ENCODE assay signal across 17 mouse cellular contexts in the genomic region with DNA sequence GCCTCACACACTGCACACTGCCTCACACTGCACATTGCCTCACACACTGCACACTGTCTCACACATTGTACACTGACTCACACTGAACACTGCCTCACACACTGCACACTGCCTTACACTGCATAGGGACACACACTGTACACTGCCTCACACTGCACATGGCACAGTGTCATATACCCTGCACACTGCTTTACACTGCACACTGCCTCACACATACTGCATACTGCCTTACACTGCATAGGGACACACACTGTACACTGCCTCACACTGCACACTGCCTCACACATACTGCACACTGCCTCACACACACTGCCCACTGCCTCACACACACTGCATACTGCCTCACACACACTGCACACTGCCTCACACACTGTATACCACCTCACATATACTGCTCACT.
A peak's percentile ranks its signal among the peaks of the same experiment; 100 is the strongest.
DNase-seq lines count a peak whose midpoint lies in the region; ATAC-seq and TF ChIP-seq lines count a peak whose summit lies in the region.
"Had no signal": no experiment of that assay in that cellular context is flagged by ENCODE, and none has a peak within 500 bp of the region (broad histone marks: within the 10 kb centered on the region; RNA-seq: fewer than 3 reads in every experiment).

No protein-coding gene starts in this region.

- H3K9ac ChIP-seq in heart, embryonic 15.5 days: no peak overlapping the region
- H3K9ac ChIP-seq in heart, embryonic 12.5 days: no peak overlapping the region
- no peak overlapping the region for H3K9ac ChIP-seq in lung, embryonic 15.5 days
- H3K9ac ChIP-seq in lung, postnatal 0 days (replicated peaks; ENCODE audit: low read depth): no peak overlapping the region
- H3K9ac ChIP-seq in MEL (ENCODE audit: control insufficient read depth, low read depth, low read length, poor library complexity, severe bottlenecking): no peak overlapping the region
- H3K9ac ChIP-seq: heart, embryonic 13.5 days; hindbrain, embryonic 13.5 days had no signal

- peaks cover 2% of the 10 kb centered on the region; the same call in 1 of the 2 replicates for H3K4me1 ChIP-seq in heart, embryonic 15.5 days (replicated peaks)
- H3K4me1 ChIP-seq in heart, embryonic 12.5 days (replicated peaks): no peaks in the 10 kb centered on the region
- H3K4me1 ChIP-seq in lung, embryonic 15.5 days: no peaks in the 10 kb centered on the region
- no peaks in the 10 kb centered on the region for H3K4me1 ChIP-seq in lung, postnatal 0 days (ENCODE audit: insufficient read depth, low read depth, low read length)
- peaks cover 8 to 13% of the 10 kb centered on the region in 2 experiments for H3K4me1 ChIP-seq in MEL (ENCODE audit: control insufficient read depth in 1 of 2, insufficient read depth in 2 of 2, low read length in 2 of 2)
- peaks cover 27% of the 10 kb centered on the region for H3K4me1 ChIP-seq in megakaryocyte, embryonic 14.5 days
- H3K4me1 ChIP-seq: forebrain, embryonic 10.5 days; hindbrain, embryonic 13.5 days; midbrain, embryonic 10.5 days had no signal

- no peak for DNase-seq in lung, postnatal 0 days (ENCODE audit: low spot score)
- no peak for DNase-seq in MEL (ENCODE audit: low read depth, low spot score)
- DNase-seq in urinary bladder, adult 18-20 months (ENCODE audit: low spot score in 2 of 2): no peak
- DNase-seq: cerebellum, postnatal 10 days; embryo, embryonic 11 days; kidney, postnatal 36 days; lung, adult 2 months; right cerebral cortex, postnatal 25 days had no signal

- TF ChIP-seq POLR2A in MEL (IDR thresholded peaks at IDR 0.05; ENCODE audit: control insufficient read depth in 1 of 2, insufficient read depth in 1 of 2, low read depth in 1 of 2, low read length in 2 of 2, poor library complexity in 1 of 2): no peak

- no peak for TF ChIP-seq CTCF in lung, postnatal 0 days (IDR thresholded peaks at IDR 0.05)
- TF ChIP-seq CTCF in MEL (IDR thresholded peaks at IDR 0.05 in 2 of 3, conservative IDR thresholded peaks at IDR 0.05 in 1 of 3; ENCODE audit: control insufficient read depth in 1 of 3, insufficient read depth in 1 of 3, low read depth in 2 of 3, low read length in 3 of 3, poor library complexity in 1 of 3, severe bottlenecking in 1 of 3): no peak

- ATAC-seq in heart, embryonic 15.5 days (replicated peaks; ENCODE audit: insufficient number of reproducible peaks, insufficient read depth, low FRiP score, low read depth): 0 out of 2 replicates have a peak, but pooled peaks have one; percentile 39
- ATAC-seq in heart, embryonic 12.5 days (ENCODE audit: insufficient number of reproducible peaks, low FRiP score): no peak
- peak; percentile 27; the same call in 1 of the 2 replicates for ATAC-seq in lung, embryonic 15.5 days (ENCODE audit: borderline replicate concordance, extremely low read depth, low FRiP score, low TSS enrichment)
- ATAC-seq in lung, postnatal 0 days: no peak
- ATAC-seq: intestine, postnatal 0 days had no signal

- TF ChIP-seq RAD21 in MEL (IDR thresholded peaks at IDR 0.05; ENCODE audit: low read depth, low read length): no peak

- no peak overlapping the region for H3K4me2 ChIP-seq in heart, embryonic 15.5 days
- no peak overlapping the region for H3K4me2 ChIP-seq in heart, embryonic 12.5 days
- H3K4me2 ChIP-seq in lung, embryonic 15.5 days: no peak overlapping the region
- H3K4me2 ChIP-seq in lung, postnatal 0 days (replicated peaks; ENCODE audit: low read depth, low read length): no peak overlapping the region
- H3K4me2 ChIP-seq: heart, embryonic 13.5 days; hindbrain, embryonic 13.5 days had no signal

- no peaks in the 10 kb centered on the region for H3K36me3 ChIP-seq in heart, embryonic 15.5 days
- no peaks in the 10 kb centered on the region for H3K36me3 ChIP-seq in heart, embryonic 12.5 days
- H3K36me3 ChIP-seq in lung, embryonic 15.5 days: no peaks in the 10 kb centered on the region
- H3K36me3 ChIP-seq in lung, postnatal 0 days (ENCODE audit: insufficient read depth, low read length): no peaks in the 10 kb centered on the region
- peaks cover 0 to 6% of the 10 kb centered on the region in 2 experiments; a peak in 2 of 4 replicates for H3K36me3 ChIP-seq in MEL (ENCODE audit: control insufficient read depth in 1 of 2, insufficient read depth in 2 of 2, low read length in 2 of 2)
- H3K36me3 ChIP-seq in megakaryocyte, embryonic 14.5 days (replicated peaks; ENCODE audit: low read length): no peaks in the 10 kb centered on the region
- H3K36me3 ChIP-seq: forebrain, embryonic 10.5 days; heart, embryonic 13.5 days; hindbrain, embryonic 13.5 days; midbrain, embryonic 10.5 days had no signal

- no peak for TF ChIP-seq EP300 in lung, postnatal 0 days (IDR thresholded peaks at IDR 0.05)
- TF ChIP-seq EP300 in MEL (IDR thresholded peaks at IDR 0.05; ENCODE audit: low read depth in 1 of 2, low read length in 2 of 2): no peak

- H3K9me3 ChIP-seq in heart, embryonic 15.5 days (replicated peaks): no peaks in the 10 kb centered on the region
- no peaks in the 10 kb centered on the region for H3K9me3 ChIP-seq in heart, embryonic 12.5 days (replicated peaks)
- H3K9me3 ChIP-seq in lung, embryonic 15.5 days: no peaks in the 10 kb centered on the region
- H3K9me3 ChIP-seq in lung, postnatal 0 days (ENCODE audit: low read length): no peaks in the 10 kb centered on the region
- no peaks in the 10 kb centered on the region for H3K9me3 ChIP-seq in MEL (replicated peaks; ENCODE audit: insufficient read depth, low read length)
- H3K9me3 ChIP-seq in megakaryocyte, embryonic 14.5 days: peaks cover 4% of the 10 kb centered on the region
- H3K9me3 ChIP-seq: forebrain, embryonic 10.5 days; heart, embryonic 13.5 days; hindbrain, embryonic 13.5 days; midbrain, embryonic 10.5 days had no signal

- no peak overlapping the region for H3K27ac ChIP-seq in heart, embryonic 15.5 days
- no peak overlapping the region for H3K27ac ChIP-seq in heart, embryonic 12.5 days (ENCODE audit: poor library complexity, severe bottlenecking)
- no peak overlapping the region for H3K27ac ChIP-seq in lung, embryonic 15.5 days
- H3K27ac ChIP-seq in lung, postnatal 0 days (ENCODE audit: low read length): no peak overlapping the region
- no peak overlapping the region for H3K27ac ChIP-seq in MEL (ENCODE audit: control insufficient read depth, low read depth, low read length)
- H3K27ac ChIP-seq: forebrain, embryonic 10.5 days; heart, embryonic 13.5 days; hindbrain, embryonic 13.5 days; midbrain, embryonic 10.5 days had no signal

- H3K79me2 ChIP-seq in MEL (ENCODE audit: control insufficient read depth, insufficient read depth, low read length, poor library complexity): no peaks in the 10 kb centered on the region

- H3K27me3 ChIP-seq in heart, embryonic 15.5 days: no peaks in the 10 kb centered on the region
- H3K27me3 ChIP-seq in heart, embryonic 12.5 days (replicated peaks): no peaks in the 10 kb centered on the region
- no peaks in the 10 kb centered on the region for H3K27me3 ChIP-seq in lung, embryonic 15.5 days
- H3K27me3 ChIP-seq in lung, postnatal 0 days (replicated peaks; ENCODE audit: insufficient read depth, low read length): no peaks in the 10 kb centered on the region
- no peaks in the 10 kb centered on the region for H3K27me3 ChIP-seq in MEL (ENCODE audit: control insufficient read depth in 1 of 2, insufficient read depth in 2 of 2, low read length in 2 of 2)
- H3K27me3 ChIP-seq in megakaryocyte, embryonic 14.5 days (replicated peaks): peaks cover 7% of the 10 kb centered on the region
- H3K27me3 ChIP-seq: heart, embryonic 13.5 days; hindbrain, embryonic 13.5 days had no signal

- H3K4me3 ChIP-seq in heart, embryonic 15.5 days: no peak overlapping the region
- H3K4me3 ChIP-seq in heart, embryonic 12.5 days: no peak overlapping the region
- no peak overlapping the region for H3K4me3 ChIP-seq in lung, embryonic 15.5 days
- H3K4me3 ChIP-seq in lung, postnatal 0 days (ENCODE audit: low read depth, low read length): no peak overlapping the region
- H3K4me3 ChIP-seq in MEL (ENCODE audit: control insufficient read depth in 1 of 2, insufficient read depth in 1 of 2, low read depth in 2 of 2, low read length in 2 of 2): no peak overlapping the region
- peak overlapping the region; percentile 83 for H3K4me3 ChIP-seq in megakaryocyte, embryonic 14.5 days (replicated peaks)
- H3K4me3 ChIP-seq: forebrain, embryonic 10.5 days; heart, embryonic 13.5 days; hindbrain, embryonic 13.5 days; midbrain, embryonic 10.5 days had no signal

TF ChIP-seq in MEL, 35 proteins besides CTCF, POLR2A, EP300 and RAD21:
- peak; percentile 76; the same call in 1 of the 2 replicates for TF ChIP-seq POLR2AphosphoS5 (IDR thresholded peaks at IDR 0.05; ENCODE audit: borderline replicate concordance, low read depth, low read length)
- no peak for TF ChIP-seq ZMIZ1 (IDR thresholded peaks at IDR 0.05; ENCODE audit: low read depth, low read length)
- no peak for TF ChIP-seq BHLHE40 (IDR thresholded peaks at IDR 0.05; ENCODE audit: borderline replicate concordance, low read depth, low read length)

Comparison
In these comparisons a context has a peak if more than half of its experiments do, and no peak if none do; other contexts are left out.
1. ATAC-seq: peak in heart, embryonic 15.5 days (single experiment) and lung, embryonic 15.5 days (single experiment); none in heart, embryonic 12.5 days (single experiment) and lung, postnatal 0 days (single experiment).